Mouse (Mus musculus): Measurements from ENCODE around the gene Pmepa1.

DNA sequence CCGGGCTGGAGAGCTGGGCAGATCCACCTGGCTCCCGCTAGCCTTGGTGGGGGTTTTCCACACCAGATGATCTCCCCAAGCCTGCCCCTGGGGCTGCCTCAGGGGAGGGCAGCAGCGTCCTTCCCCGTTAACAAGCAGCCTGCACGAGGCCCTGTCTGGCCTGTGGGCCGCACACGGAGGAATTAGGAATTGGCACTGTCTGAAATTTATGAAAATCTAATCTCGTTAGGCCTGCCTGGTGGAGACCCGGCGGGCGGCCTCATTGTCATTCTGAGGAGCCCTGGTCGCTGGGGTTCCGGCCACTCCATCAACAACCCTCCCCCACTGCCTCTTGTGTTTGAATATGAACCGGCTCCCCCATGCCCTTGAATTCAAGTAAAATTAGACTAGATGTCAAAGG is 37.8 kb downstream of the Pmepa1 start:
- TF ChIP-seq CTCF (IDR thresholded peaks at IDR 0.05; ENCODE audit: insufficient read depth, low read depth, low read length) (no peak), POLR2A (IDR thresholded peaks at IDR 0.05; ENCODE audit: insufficient read depth, low read depth, low read length) (no peak)

Measured in olfactory bulb, adult 2 months (tissue).